Mouse (Mus musculus) heart, postnatal 25 days (tissue): ENCODE measurements around the gene Vta1. TPM values are rescaled to one million over a fixed set of nuclear protein-coding genes. Genes with fewer than 3 reads are reported as not detected.

Source experiments
- total RNA-seq, 2 experiments: library from RNA; stranded (reverse); gene quantifications; 2 replicates each; pipeline ENCODE4 v1.2.3; 2021

Gene Vta1
- total RNA-seq, 2 experiments from 2014 or later = 27.1 to 29.8 TPM

Other genes starting within 250 kb of the Vta1 start
- gene Adgrg6, start 159.9 kb downstream of the Vta1 start, total RNA-seq = 1 to 10 TPM; 3.1 to 3.5 TPM
- not detected for gene Nmbr, start within 50 bp of the Vta1 start, total RNA-seq
- gene Gje1, start 12.7 kb upstream of the Vta1 start, total RNA-seq = not detected